Mouse (Mus musculus) liver, postnatal 0 days (tissue): ENCODE results near the gene Qtrt1. TPM values are rescaled to one million over a fixed set of nuclear protein-coding genes. Genes with fewer than 3 reads are reported as not detected.

Experiments
- ATAC-seq: fragments of 200-750 bp; cut with Nextera tagmentation; 2 replicates; pipeline ENCODE4 v1.8.0; 2017; ENCODE audit warnings: mild to moderate bottlenecking, moderate library complexity
- DNase-seq: peaks from one replicate; pipeline ENCODE4 v3.0.0-alpha.2; 2016
- H3K27ac ChIP-seq: fragments of 300-500 bp; sonication (generic); 2 replicates; pipeline ENCODE4 v1.5.1; 2014; ENCODE audit warnings: antibody characterized with exemption, moderate library complexity, mild to moderate bottlenecking, low read depth
- H3K27me3 ChIP-seq: fragments of 300-500 bp; sonication (generic); 2 replicates; pipeline ENCODE4 v1.6.1; 2014; ENCODE audit warnings: low read length, control low read depth, mixed read lengths; ENCODE audit not compliant: insufficient read depth
- H3K36me3 ChIP-seq: fragments of 300-500 bp; sonication (generic); replicated peaks from 2 replicates; pipeline ENCODE4 v1.6.1; 2014; ENCODE audit warnings: mild to moderate bottlenecking, control low read depth, low read length, moderate library complexity, mixed read lengths; ENCODE audit not compliant: insufficient read depth
- H3K4me1 ChIP-seq: fragments of 300-500 bp; sonication (generic); 2 replicates; pipeline ENCODE4 v1.6.1; 2014; ENCODE audit warnings: antibody characterized with exemption, mild to moderate bottlenecking, control low read depth; ENCODE audit not compliant: insufficient read depth
- H3K4me2 ChIP-seq: fragments of 300-500 bp; sonication (generic); 2 replicates; pipeline ENCODE4 v1.6.1; 2014; ENCODE audit warnings: low read depth, mild to moderate bottlenecking, low read length, moderate library complexity, mixed read lengths
- H3K4me3 ChIP-seq: fragments of 300-500 bp; sonication (generic); 2 replicates; pipeline ENCODE4 v1.5.1; 2014; ENCODE audit warnings: low read depth, low read length
- H3K9ac ChIP-seq: fragments of 300-500 bp; sonication (generic); replicated peaks from 2 replicates; pipeline ENCODE4 v1.6.1; 2014; ENCODE audit warnings: mild to moderate bottlenecking, moderate library complexity
- H3K9me3 ChIP-seq: fragments of 300-500 bp; sonication (generic); 2 replicates; pipeline ENCODE4 v1.6.1; 2016; ENCODE audit warnings: mild to moderate bottlenecking, control low read depth, low read length, mixed read lengths
- CTCF ChIP-seq: sonication (generic); IDR thresholded peaks from 2 replicates; pipeline ENCODE4 v1.5.1; 2016; ENCODE audit warnings: antibody characterized with exemption, low read depth
- EP300 ChIP-seq: IDR thresholded peaks from 2 replicates; pipeline ENCODE4 v1.6.1; 2016; ENCODE audit warnings: antibody characterized with exemption, low read depth, mild to moderate bottlenecking
- WGBS: fragments of 180-500 bp; shearing (Covaris S2); extraction: QIAGEN DNeasy Blood & Tissue Kit; methylation state at CpG from one replicate; pipeline ENCODE4 v1.1.7; 2014; ENCODE audit not compliant: insufficient replicate concordance; 5-methylcytosine and 5-hydroxymethylcytosine counted together
- polyA plus RNA-seq: library from polyadenylated mRNA; unstranded; fragments of >200 nt; fragmentation: Nextera tagmentation; extraction: Ambion mirVana; gene quantifications from 2 replicates; pipeline ENCODE4 v1.2.1, GENCODE M21; 2015

Qtrt1 gene
- polyA plus RNA-seq, 1 experiment from 2014 or later: 13.7 TPM

GRCm38 (mm10) chr9:21426013-21426412 is 14.4 kb downstream of the Qtrt1 start:
- WGBS: 0% methylated on average over 1 of the region's 1 CpGs
- H3K9ac ChIP-seq: peak overlapping the region; percentile 99
- peak overlapping the region; percentile 96 for H3K4me3 ChIP-seq
- no peaks in the 10 kb centered on the region for H3K27me3 ChIP-seq
- peaks cover 47% of the 10 kb centered on the region for H3K4me1 ChIP-seq
- H3K9me3 ChIP-seq: no peaks in the 10 kb centered on the region
- TF ChIP-seq CTCF: no peak
- TF ChIP-seq EP300: no peak
- peak; percentile 7; the same call in 1 of the 2 replicates for ATAC-seq
- peak overlapping the region; percentile 94 for H3K4me2 ChIP-seq
- DNase-seq: peak; percentile 52
- H3K27ac ChIP-seq: peak overlapping the region; percentile 94
- H3K36me3 ChIP-seq: 0 out of 2 replicates have a peak, but pooled peaks cover 5% of the 10 kb centered on the region

GRCm38 (mm10) chr9:21426525-21426924 is 14.9 kb downstream of the Qtrt1 start:
- peak overlapping the region; percentile 94 for H3K4me2 ChIP-seq
- DNase-seq: no peak
- no peak for TF ChIP-seq EP300
- no peak for TF ChIP-seq CTCF
- H3K27me3 ChIP-seq: no peaks in the 10 kb centered on the region
- peak overlapping the region; percentile 99 for H3K9ac ChIP-seq
- H3K27ac ChIP-seq: peak overlapping the region; percentile 94
- peaks cover 50% of the 10 kb centered on the region for H3K4me1 ChIP-seq
- H3K9me3 ChIP-seq: no peaks in the 10 kb centered on the region
- ATAC-seq: no peak
- 0 out of 2 replicates have a peak, but pooled peaks cover 7% of the 10 kb centered on the region for H3K36me3 ChIP-seq
- WGBS: 52% methylated on average over 2 of the region's 2 CpGs
- H3K4me3 ChIP-seq: peak overlapping the region; percentile 96

GRCm38 (mm10) chr9:21427773-21428172 is 16.1 kb downstream of the Qtrt1 start:
- Histone ChIP-seq H3K4me3 (no peak overlapping the region), H3K4me1 (peaks cover 50% of the 10 kb centered on the region), H3K9me3 (no peaks in the 10 kb centered on the region), H3K27ac (no peak overlapping the region), H3K36me3 (0 out of 2 replicates have a peak, but pooled peaks cover 7% of the 10 kb centered on the region), H3K9ac (no peak overlapping the region), H3K4me2 (no peak overlapping the region), H3K27me3 (no peaks in the 10 kb centered on the region)
- TF ChIP-seq CTCF (no peak), EP300 (no peak)
- ATAC-seq: no peak
- 77% methylated on average over 2 of the region's 2 CpGs for WGBS
- no peak for DNase-seq

GRCm38 (mm10) chr9:21428178-21428577 is 16.5 kb downstream of the Qtrt1 start:
- TF ChIP-seq CTCF (no peak), EP300 (no peak)

GRCm38 (mm10) chr9:21430724-21431123 is 19.1 kb downstream of the Qtrt1 start:
- H3K9me3 ChIP-seq: no peaks in the 10 kb centered on the region
- peaks cover 47% of the 10 kb centered on the region for H3K4me1 ChIP-seq
- H3K4me2 ChIP-seq: no peak overlapping the region
- 0 out of 2 replicates have a peak overlapping the region, but pooled peaks have one; percentile 21 for H3K9ac ChIP-seq
- TF ChIP-seq CTCF: no peak
- TF ChIP-seq EP300: no peak
- H3K36me3 ChIP-seq: 0 out of 2 replicates have a peak, but pooled peaks cover 9% of the 10 kb centered on the region
- no peaks in the 10 kb centered on the region for H3K27me3 ChIP-seq
- 0 out of 2 replicates have a peak overlapping the region, but pooled peaks have one; percentile 6 for H3K27ac ChIP-seq
- WGBS: 74% methylated on average over 7 of the region's 7 CpGs
- no peak overlapping the region for H3K4me3 ChIP-seq
- ATAC-seq (no peak), DNase-seq (no peak)

More at GRCm38 (mm10) chr9:21428178-21428577, 16.5 kb downstream of the Qtrt1 start:
- 88% methylated on average over 6 of the region's 6 CpGs for WGBS
- Histone ChIP-seq H3K4me1 (peaks cover 50% of the 10 kb centered on the region), H3K27ac (no peak overlapping the region), H3K9me3 (no peaks in the 10 kb centered on the region), H3K27me3 (no peaks in the 10 kb centered on the region), H3K9ac (no peak overlapping the region), H3K4me3 (no peak overlapping the region), H3K4me2 (no peak overlapping the region), H3K36me3 (0 out of 2 replicates have a peak, but pooled peaks cover 7% of the 10 kb centered on the region)
- no peak for ATAC-seq
- DNase-seq: no peak

GRCm38 (mm10) chr9:21432066-21432465 is 20.4 kb downstream of the Qtrt1 start:
- no peaks in the 10 kb centered on the region for H3K9me3 ChIP-seq
- ATAC-seq (no peak), DNase-seq (no peak)
- 0 out of 2 replicates have a peak, but pooled peaks cover 9% of the 10 kb centered on the region for H3K36me3 ChIP-seq
- no peak overlapping the region for H3K9ac ChIP-seq
- TF ChIP-seq EP300: no peak
- no peak for TF ChIP-seq CTCF
- H3K27me3 ChIP-seq: no peaks in the 10 kb centered on the region
- H3K4me3 ChIP-seq: no peak overlapping the region
- H3K4me2 ChIP-seq: no peak overlapping the region
- 80% methylated on average over 7 of the region's 7 CpGs for WGBS
- H3K27ac ChIP-seq: no peak overlapping the region
- H3K4me1 ChIP-seq: peaks cover 50% of the 10 kb centered on the region
